Mouse (Mus musculus) layer of hippocampus, adult 9-11 months (tissue): Measurements from ENCODE around the gene Nek8.
"Not testable (repeated sequence)": the region's sequence is repeated elsewhere in the genome, so short reads cannot be mapped to it uniquely, and the experiment has no call there.

Source experiments
- DNase-seq: peaks from one replicate; pipeline ENCODE4 v3.0.0; 2022

Nek8 gene

GRCm38 (mm10) chr11:78176402-78176862, at the start of gene Nek8, which contains the start of gene Tlcd1:
Gene Nek8, minus strand, starts transcription at chr11:78176675.
Gene Tlcd1, plus strand, starts transcription at chr11:78176711.
- peak; percentile 84 for DNase-seq

GRCm38 (mm10) chr11:78223586-78223985, 47.1 kb upstream of the Nek8 start:
- DNase-seq, result no peak

- peak; percentile 60 for DNase-seq
Observed at GRCm38 (mm10) chr11:78215709-78216317, 39.3 kb upstream of the Nek8 start.

- DNase-seq, result no peak
Observed at GRCm38 (mm10) chr11:78213086-78213817, 36.8 kb upstream of the Nek8 start.

GRCm38 (mm10) chr11:78211513-78211912, 35.0 kb upstream of the Nek8 start:
- no peak for DNase-seq

- DNase-seq, result no peak
Observed at GRCm38 (mm10) chr11:78210615-78211014, 34.1 kb upstream of the Nek8 start.

- DNase-seq, result no peak
Observed at GRCm38 (mm10) chr11:78209886-78210285, 33.4 kb upstream of the Nek8 start.

GRCm38 (mm10) chr11:78207190-78207589, 30.7 kb upstream of the Nek8 start:
- no peak for DNase-seq

GRCm38 (mm10) chr11:78205361-78206206, 29.1 kb upstream of the Nek8 start:
- no peak for DNase-seq

GRCm38 (mm10) chr11:78204287-78204686, 27.8 kb upstream of the Nek8 start:
- DNase-seq, result no peak

GRCm38 (mm10) chr11:78202372-78202771, 25.9 kb upstream of the Nek8 start:
- no peak for DNase-seq

- DNase-seq, result no peak
Observed at GRCm38 (mm10) chr11:78195101-78195863, 18.8 kb upstream of the Nek8 start.

GRCm38 (mm10) chr11:78194411-78195100, 18.1 kb upstream of the Nek8 start:
- no peak for DNase-seq

- DNase-seq, result no peak
Observed at GRCm38 (mm10) chr11:78193113-78193512, 16.6 kb upstream of the Nek8 start, which contains the start of gene Proca1. Gene Proca1, plus strand, starts transcription at chr11:78193392.

- DNase-seq, result no peak
Observed at GRCm38 (mm10) chr11:78190041-78190440, 13.6 kb upstream of the Nek8 start.

GRCm38 (mm10) chr11:78189234-78190040, 13.0 kb upstream of the Nek8 start:
- peak; percentile 63 for DNase-seq

GRCm38 (mm10) chr11:78188331-78189233, 12.1 kb upstream of the Nek8 start, which contains the start of gene Rab34:
Gene Rab34, plus strand, starts transcription at chr11:78188430.
- DNase-seq, result peak; percentile 69

- not testable (repeated sequence) for DNase-seq
Observed at GRCm38 (mm10) chr11:78184702-78185101, 8.2 kb upstream of the Nek8 start.

- DNase-seq, result no peak
Observed at GRCm38 (mm10) chr11:78183884-78184514, 7.5 kb upstream of the Nek8 start.
